Mouse (Mus musculus): ENCODE results near the gene Hrh3.

- TF ChIP-seq POLR2A (IDR thresholded peaks at IDR 0.05; ENCODE audit: borderline replicate concordance, extremely low read depth, low read depth, low read length), result no peak
- no peak for TF ChIP-seq CTCF (IDR thresholded peaks at IDR 0.05; ENCODE audit: insufficient read depth, low read length)
Measured at GRCm38 (mm10) chr2:180087472-180087871, 16.8 kb downstream of the Hrh3 start.
